In genomic region chr4:136960068-136960467, GRCm38 (mm10) we compare ENCODE assay signal across 12 mouse cellular contexts. TPM values are rescaled to one million over a fixed set of nuclear protein-coding genes. Genes with fewer than 3 reads are reported as not detected.
"Had no signal": no experiment of that assay in that cellular context is flagged by ENCODE, and none has a peak within 500 bp of the region (broad histone marks: within the 10 kb centered on the region; RNA-seq: fewer than 3 reads in every experiment).

No protein-coding gene starts in this region.

- DNase-seq: lung, adult 18-20 months; midbrain, embryonic 14.5 days; retina, postnatal 1 day; right cerebral cortex, adult 18-20 months; right cerebral cortex, postnatal 25 days; right cerebral cortex, postnatal 4 days; spleen, adult 18-20 months; thymus, adult 18-20 months; thymus, postnatal 14 days; thymus, postnatal 36 days had no signal

RNA-seq across cellular contexts. Expression of gene Epha8, which starts 3.5 kb away (rescaled TPM):
- total RNA-seq: megakaryocyte, adult 5-6 weeks; megakaryocyte-erythroid progenitor cell, adult 5-6 weeks had no signal
